Mouse (Mus musculus): ENCODE measurements around the gene Rbms3.
A peak's percentile ranks its signal among the peaks of the same experiment; 100 is the strongest.

The Rbms3 gene

GRCm38 (mm10) chr9:116649086-116649792, 980.5 kb downstream of the Rbms3 start:
- DNase-seq (ENCODE audit: low spot score in 2 of 2) = no peak

GRCm38 (mm10) chr9:116644616-116645015, 985.1 kb downstream of the Rbms3 start:
- DNase-seq (ENCODE audit: low spot score in 2 of 2) = no peak

- DNase-seq (ENCODE audit: low spot score in 2 of 2) = no peak
Measured at GRCm38 (mm10) chr9:116640302-116640679, 989.4 kb downstream of the Rbms3 start.

- no peak for DNase-seq (ENCODE audit: low spot score in 2 of 2)
Measured at GRCm38 (mm10) chr9:116639597-116640301, 990.0 kb downstream of the Rbms3 start.

- no peak for DNase-seq (ENCODE audit: low spot score in 2 of 2)
Measured at GRCm38 (mm10) chr9:116633786-116634185, 995.9 kb downstream of the Rbms3 start.

- no peak for DNase-seq (ENCODE audit: low spot score in 2 of 2)
Measured at GRCm38 (mm10) chr9:116633075-116633474, 996.6 kb downstream of the Rbms3 start.

- no peak for DNase-seq (ENCODE audit: low spot score in 2 of 2)
Measured at GRCm38 (mm10) chr9:116631816-116632215, 997.9 kb downstream of the Rbms3 start.

GRCm38 (mm10) chr9:116630805-116631204, 998.9 kb downstream of the Rbms3 start:
- no peak for DNase-seq (ENCODE audit: low spot score in 2 of 2)

- peak in 1 of 2 experiments; percentile 14 for DNase-seq (ENCODE audit: low spot score in 2 of 2)
Measured at GRCm38 (mm10) chr9:116620434-116620833, 1009.3 kb downstream of the Rbms3 start.

- no peak for DNase-seq (ENCODE audit: low spot score in 2 of 2)
Measured at GRCm38 (mm10) chr9:116618886-116619285, 1010.8 kb downstream of the Rbms3 start.

- no peak for DNase-seq (ENCODE audit: low spot score in 2 of 2)
Measured at GRCm38 (mm10) chr9:116613276-116613675, 1016.4 kb downstream of the Rbms3 start.

GRCm38 (mm10) chr9:116596046-116596445, 1033.7 kb downstream of the Rbms3 start:
- DNase-seq (ENCODE audit: low spot score in 2 of 2) = no peak

GRCm38 (mm10) chr9:116592486-116592885, 1037.2 kb downstream of the Rbms3 start:
- no peak for DNase-seq (ENCODE audit: low spot score in 2 of 2)

- DNase-seq (ENCODE audit: low spot score in 2 of 2) = peak in 1 of 2 experiments; percentile 9
Measured at GRCm38 (mm10) chr9:116591071-116591470, 1038.6 kb downstream of the Rbms3 start.

GRCm38 (mm10) chr9:116569680-116570079, 1060.0 kb downstream of the Rbms3 start:
- no peak for DNase-seq (ENCODE audit: low spot score in 2 of 2)

- peak in 1 of 2 experiments; percentile 19 for DNase-seq (ENCODE audit: low spot score in 2 of 2)
Measured at GRCm38 (mm10) chr9:116566711-116567110, 1063.0 kb downstream of the Rbms3 start.

GRCm38 (mm10) chr9:116557781-116558180, 1071.9 kb downstream of the Rbms3 start:
- DNase-seq (ENCODE audit: low spot score in 2 of 2) = no peak

- DNase-seq (ENCODE audit: low spot score in 2 of 2) = no peak
Measured at GRCm38 (mm10) chr9:116556641-116557040, 1073.1 kb downstream of the Rbms3 start.

- DNase-seq (ENCODE audit: low spot score in 2 of 2) = no peak
Measured at GRCm38 (mm10) chr9:116553181-116553580, 1076.5 kb downstream of the Rbms3 start.

- DNase-seq (ENCODE audit: low spot score in 2 of 2) = no peak
Measured at GRCm38 (mm10) chr9:116546156-116546555, 1083.6 kb downstream of the Rbms3 start.

GRCm38 (mm10) chr9:116542793-116543192, 1086.9 kb downstream of the Rbms3 start:
- no peak for DNase-seq (ENCODE audit: low spot score in 2 of 2)

GRCm38 (mm10) chr9:116541976-116542375, 1087.7 kb downstream of the Rbms3 start:
- DNase-seq (ENCODE audit: low spot score in 2 of 2) = no peak

- DNase-seq (ENCODE audit: low spot score in 2 of 2) = no peak
Measured at GRCm38 (mm10) chr9:116535709-116536108, 1094.0 kb downstream of the Rbms3 start.

All from frontal cortex, postnatal 14 days (tissue).